Mouse (Mus musculus) forebrain, embryonic 14.5 days (tissue): Measurements from ENCODE around the gene Grin1. TPM values are rescaled to one million over a fixed set of nuclear protein-coding genes. Genes with fewer than 3 reads are reported as not detected.

Source experiments
- ATAC-seq: fragments of 200-750 bp; cut with Nextera tagmentation; 2 replicates; pipeline ENCODE4 v1.8.0; 2017; ENCODE audit warnings: mild to moderate bottlenecking, moderate library complexity
- DNase-seq: peaks from one replicate; pipeline ENCODE4 v3.0.0-alpha.2; 2015; ENCODE audit warnings: low spot score
- H3K27ac ChIP-seq: fragments of 300-500 bp; sonication (generic); 2 replicates; pipeline ENCODE4 v1.5.1; 2014; ENCODE audit warnings: low read depth, mild to moderate bottlenecking, control low read depth, low read length, moderate library complexity
- H3K27me3 ChIP-seq: fragments of 300-500 bp; sonication (generic); replicated peaks from 2 replicates; pipeline ENCODE4 v1.6.1; 2014; ENCODE audit warnings: low read length, control low read depth, mixed read lengths; ENCODE audit not compliant: control insufficient read depth, insufficient read depth
- H3K36me3 ChIP-seq: fragments of 300-500 bp; sonication (generic); 2 replicates; pipeline ENCODE4 v1.6.1; 2014; ENCODE audit warnings: low read length, control low read depth; ENCODE audit not compliant: control insufficient read depth, insufficient read depth
- H3K4me1 ChIP-seq: fragments of 300-500 bp; sonication (generic); 2 replicates; pipeline ENCODE4 v1.6.1; 2014; ENCODE audit warnings: antibody characterized with exemption, low read length, control low read depth; ENCODE audit not compliant: control insufficient read depth, insufficient read depth
- H3K4me2 ChIP-seq: fragments of 300-500 bp; sonication (generic); 2 replicates; pipeline ENCODE4 v1.6.1; 2014; ENCODE audit warnings: mild to moderate bottlenecking, control low read depth, low read length
- H3K4me3 ChIP-seq: fragments of 300-500 bp; sonication (generic); 2 replicates; pipeline ENCODE4 v1.5.1; 2014; ENCODE audit warnings: low read depth, low read length, control low read depth
- H3K9ac ChIP-seq: fragments of 300-500 bp; sonication (generic); 2 replicates; pipeline ENCODE4 v1.6.1; 2014; ENCODE audit warnings: mild to moderate bottlenecking, low read length, control low read depth, moderate library complexity
- H3K9me3 ChIP-seq: fragments of 300-500 bp; sonication (generic); replicated peaks from 2 replicates; pipeline ENCODE4 v1.6.1; 2016; ENCODE audit warnings: low read length, control low read depth, mixed read lengths; ENCODE audit not compliant: control insufficient read depth
- WGBS: fragments of 180-500 bp; shearing (Covaris S2); extraction: QIAGEN DNeasy Blood & Tissue Kit; methylation state at CpG from one replicate; pipeline ENCODE4 v1.1.7; 2014; 5-methylcytosine and 5-hydroxymethylcytosine counted together
- polyA plus RNA-seq: library from polyadenylated mRNA; unstranded; fragments of >200 nt; fragmentation: Nextera tagmentation; extraction: Ambion mirVana; gene quantifications from 2 replicates; pipeline ENCODE4 v1.2.1, GENCODE M21; 2014

The Grin1 gene
- polyA plus RNA-seq, 1 experiment from 2014 or later: 17.0 TPM

GRCm38 (mm10) chr2:25326036-25326435 lies 7.0 kb upstream of the Grin1 start:
- Histone ChIP-seq H3K27me3 (no peaks in the 10 kb centered on the region; the same call in none of the 2 replicates), H3K4me3 (no peak overlapping the region), H3K36me3 (no peaks in the 10 kb centered on the region), H3K4me2 (no peak overlapping the region), H3K27ac (no peak overlapping the region), H3K9me3 (no peaks in the 10 kb centered on the region), H3K4me1 (no peaks in the 10 kb centered on the region), H3K9ac (no peak overlapping the region)
- ATAC-seq (no peak), DNase-seq (no peak)
- 86% methylated on average over 2 of the region's 2 CpGs for WGBS

DNA sequence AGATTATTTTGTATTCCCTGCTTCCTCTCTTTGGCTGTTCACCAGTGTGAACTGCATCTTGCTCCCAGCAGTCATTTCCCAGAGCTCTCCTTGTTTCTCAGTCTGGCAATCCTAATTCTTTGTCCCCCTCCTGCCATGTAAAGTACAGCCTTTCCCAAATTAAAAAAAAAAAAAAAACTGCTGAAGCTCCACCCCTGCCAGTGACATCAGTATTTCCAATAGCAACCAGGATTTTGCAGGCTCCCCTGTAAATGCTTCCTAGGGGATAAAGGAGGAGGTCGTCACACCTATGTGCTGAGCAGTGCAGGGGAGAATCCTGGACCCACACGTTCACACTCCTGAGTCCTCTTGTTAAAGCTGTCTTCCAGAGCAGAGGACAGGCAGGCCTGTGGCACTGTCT lies 1.1 kb upstream of the Grin1 start:
- DNase-seq (no peak), ATAC-seq (no peak)
- H3K4me2 ChIP-seq: no peak overlapping the region
- WGBS: 37% methylated on average over 2 of the region's 2 CpGs
- no peak overlapping the region for H3K27ac ChIP-seq
- no peaks in the 10 kb centered on the region for H3K9me3 ChIP-seq
- H3K4me3 ChIP-seq: no peak overlapping the region
- no peaks in the 10 kb centered on the region for H3K4me1 ChIP-seq
- no peaks in the 10 kb centered on the region for H3K36me3 ChIP-seq
- H3K27me3 ChIP-seq: peaks cover 22% of the 10 kb centered on the region
- no peak overlapping the region for H3K9ac ChIP-seq

- Histone ChIP-seq H3K4me2 (peak overlapping the region; percentile 67), H3K9ac (peak overlapping the region; percentile 61), H3K4me3 (peak overlapping the region; percentile 48), H3K9me3 (no peaks in the 10 kb centered on the region), H3K27ac (peak overlapping the region; percentile 44; the same call in 1 of the 2 replicates), H3K27me3 (peaks cover 29% of the 10 kb centered on the region), H3K4me1 (no peaks in the 10 kb centered on the region), H3K36me3 (no peaks in the 10 kb centered on the region)
- WGBS: 6% methylated on average over 31 of the region's 31 CpGs
- DNase-seq (peak; percentile 62), ATAC-seq (peak; percentile 75)
Observed at GRCm38 (mm10) chr2:25318119-25318966, 644 bp downstream of the Grin1 start.

DNA sequence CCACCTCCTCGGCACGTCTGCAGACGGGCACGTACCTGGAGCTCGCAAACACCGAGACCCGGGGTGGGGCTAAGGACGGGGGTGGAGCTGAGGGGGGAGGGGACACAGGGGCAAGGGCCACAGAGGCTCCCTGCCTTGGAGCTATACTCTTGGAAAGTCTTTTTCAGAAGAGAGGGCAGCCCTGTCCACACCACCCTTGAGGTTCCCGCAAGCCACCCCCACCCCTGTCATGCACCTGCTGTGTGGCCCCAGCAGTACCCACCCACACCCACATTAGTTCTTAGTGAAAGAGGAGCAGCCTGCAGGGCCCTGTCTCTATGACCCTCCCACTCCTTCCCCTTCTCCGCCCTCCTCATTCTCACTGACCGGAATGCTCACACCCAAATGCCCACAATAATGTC lies 7.5 kb downstream of the Grin1 start:
- no peak overlapping the region for H3K27ac ChIP-seq
- 3% methylated on average over 11 of the region's 11 CpGs for WGBS
- ATAC-seq: no peak

DNA sequence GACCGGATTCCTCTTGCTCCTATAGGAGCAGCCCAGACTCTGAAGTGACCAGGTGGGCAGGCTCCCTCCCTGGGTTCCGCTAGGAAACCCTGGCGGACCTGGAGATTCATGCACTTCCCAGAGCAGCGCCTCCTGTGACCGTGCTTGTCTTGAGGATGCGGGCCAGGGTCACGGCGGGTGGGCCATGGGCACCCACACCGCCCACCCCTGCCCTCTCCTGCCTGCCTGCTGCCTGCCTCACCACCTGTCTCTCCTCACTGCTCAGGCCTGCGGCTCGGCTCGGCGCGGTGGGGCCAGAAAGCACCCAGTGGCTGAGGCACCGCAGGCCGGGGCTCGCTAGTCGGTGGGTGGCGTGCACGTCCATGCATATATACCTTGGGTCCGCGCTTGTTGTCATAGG lies 8.0 kb downstream of the Grin1 start:
- no peaks in the 10 kb centered on the region for H3K9me3 ChIP-seq
- H3K36me3 ChIP-seq: no peaks in the 10 kb centered on the region
- H3K9ac ChIP-seq: no peak overlapping the region
- no peaks in the 10 kb centered on the region for H3K4me1 ChIP-seq
- ATAC-seq: no peak
- no peak overlapping the region for H3K4me2 ChIP-seq
- H3K27me3 ChIP-seq: peaks cover 69% of the 10 kb centered on the region
- no peak for DNase-seq
- WGBS: under 1% methylated on average over 22 of the region's 22 CpGs
- H3K27ac ChIP-seq: no peak overlapping the region
- no peak overlapping the region for H3K4me3 ChIP-seq

More for the DNA sequence above, 7.5 kb downstream of the Grin1 start:
- no peaks in the 10 kb centered on the region for H3K9me3 ChIP-seq
- no peaks in the 10 kb centered on the region for H3K4me1 ChIP-seq
- H3K9ac ChIP-seq: no peak overlapping the region
- H3K4me3 ChIP-seq: no peak overlapping the region
- H3K27me3 ChIP-seq: peaks cover 71% of the 10 kb centered on the region
- DNase-seq: no peak
- no peaks in the 10 kb centered on the region for H3K36me3 ChIP-seq
- H3K4me2 ChIP-seq: no peak overlapping the region

- Histone ChIP-seq H3K9ac (no peak overlapping the region), H3K4me1 (no peaks in the 10 kb centered on the region), H3K9me3 (no peaks in the 10 kb centered on the region), H3K4me2 (no peak overlapping the region), H3K27me3 (peaks cover 66% of the 10 kb centered on the region), H3K4me3 (no peak overlapping the region), H3K36me3 (no peaks in the 10 kb centered on the region), H3K27ac (no peak overlapping the region)
- 56% methylated on average over 10 of the region's 10 CpGs for WGBS
- ATAC-seq (no peak), DNase-seq (no peak)
Observed at GRCm38 (mm10) chr2:25310180-25310579, 8.8 kb downstream of the Grin1 start.

- H3K27ac ChIP-seq: no peak overlapping the region
Observed at GRCm38 (mm10) chr2:25305587-25306359, 13.2 kb downstream of the Grin1 start.

DNA sequence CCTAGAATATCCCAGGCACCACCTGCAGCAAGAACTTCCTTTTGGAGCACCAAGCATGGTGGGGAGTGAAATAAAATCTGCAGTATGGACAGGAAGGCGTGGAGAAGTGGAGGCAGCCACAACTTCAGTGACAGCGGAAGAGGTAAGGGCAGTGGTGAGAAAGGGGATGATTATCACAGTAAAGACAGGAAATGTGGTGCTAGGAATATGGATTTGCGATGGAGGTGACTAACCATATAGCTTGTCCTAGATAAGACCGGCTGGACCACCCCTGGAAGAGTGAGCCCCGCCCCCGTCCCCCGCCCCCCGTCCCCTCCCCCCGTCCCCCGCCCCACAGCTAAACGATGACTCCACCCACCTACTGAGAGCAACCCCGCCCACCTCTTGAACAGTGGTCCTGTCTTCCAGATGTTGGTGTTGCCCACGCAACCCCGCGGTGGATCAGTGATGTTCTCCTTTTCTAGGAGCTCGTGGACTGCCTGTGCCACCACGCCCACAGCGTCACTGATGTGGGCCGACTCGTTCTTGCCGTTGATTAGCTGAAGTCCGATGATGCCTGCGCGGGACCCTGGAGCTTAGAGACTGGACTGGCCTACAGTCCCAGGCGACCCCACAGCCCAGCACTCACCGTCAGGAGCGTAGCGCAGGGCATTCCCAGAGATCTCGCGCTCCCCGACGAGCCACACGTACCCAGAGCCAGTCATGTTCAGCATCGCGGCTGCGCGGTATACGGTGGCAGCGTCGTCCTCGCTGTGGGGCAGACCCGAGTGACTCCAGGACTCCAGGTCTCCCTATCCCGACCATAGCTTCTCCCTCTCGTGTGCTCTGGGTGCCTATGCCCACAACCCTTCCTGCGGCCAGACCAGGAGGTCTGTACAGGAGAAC lies 14.1 kb downstream of the Grin1 start:
- Histone ChIP-seq H3K9me3 (no peaks in the 10 kb centered on the region), H3K4me2 (peak overlapping the region; percentile 81), H3K36me3 (no peaks in the 10 kb centered on the region), H3K9ac (peak overlapping the region; percentile 72), H3K27me3 (peaks cover 24% of the 10 kb centered on the region), H3K4me3 (peak overlapping the region; percentile 46), H3K4me1 (peaks cover 2% of the 10 kb centered on the region; the same call in 1 of the 2 replicates), H3K27ac (no peak overlapping the region)
- ATAC-seq (peak; percentile 85), DNase-seq (peak; percentile 77)
- 1% methylated on average over 44 of the region's 45 CpGs for WGBS

More at GRCm38 (mm10) chr2:25305587-25306359, 13.2 kb downstream of the Grin1 start:
- peak overlapping the region; percentile 81 for H3K4me2 ChIP-seq
- WGBS: 51% methylated on average over 14 of the region's 14 CpGs
- peak overlapping the region; percentile 46 for H3K4me3 ChIP-seq
- H3K27me3 ChIP-seq: peaks cover 33% of the 10 kb centered on the region
- H3K9ac ChIP-seq: peak overlapping the region; percentile 72
- DNase-seq: no peak
- H3K9me3 ChIP-seq: no peaks in the 10 kb centered on the region
- H3K4me1 ChIP-seq: peaks cover 2% of the 10 kb centered on the region; the same call in 1 of the 2 replicates
- H3K36me3 ChIP-seq: no peaks in the 10 kb centered on the region
- ATAC-seq: no peak
